Mouse (Mus musculus): ENCODE measurements around the gene H2-D1.

DNA sequence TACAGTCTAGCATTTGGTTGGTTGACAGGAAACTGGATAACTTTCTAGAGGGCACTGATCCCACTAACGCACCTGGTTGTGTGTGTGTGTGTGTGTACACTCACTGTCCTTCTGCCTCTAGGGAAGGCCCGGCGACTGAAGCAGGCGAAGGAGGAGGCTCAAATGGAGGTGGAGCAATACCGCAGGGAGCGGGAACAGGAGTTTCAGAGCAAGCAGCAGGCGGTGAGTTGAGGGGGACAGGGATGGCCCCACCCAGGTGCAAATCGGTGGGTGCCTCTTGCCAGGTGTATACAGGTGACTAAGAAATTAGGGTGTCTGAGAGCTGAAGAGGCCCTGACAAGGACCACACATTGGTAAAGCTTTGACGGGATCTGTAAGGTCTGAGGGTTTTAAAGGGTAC is 25.5 kb upstream of the H2-D1 start:
- no peak for TF ChIP-seq POLR2A (IDR thresholded peaks at IDR 0.05; ENCODE audit: insufficient read length, low read depth)
- no peak for TF ChIP-seq USF1 (IDR thresholded peaks at IDR 0.05; ENCODE audit: low read depth)
- TF ChIP-seq POLR2AphosphoS2 (IDR thresholded peaks at IDR 0.05; ENCODE audit: insufficient read length, low read depth) = no peak

All from myocyte (in vitro differentiated cells).